In the genomic region with DNA sequence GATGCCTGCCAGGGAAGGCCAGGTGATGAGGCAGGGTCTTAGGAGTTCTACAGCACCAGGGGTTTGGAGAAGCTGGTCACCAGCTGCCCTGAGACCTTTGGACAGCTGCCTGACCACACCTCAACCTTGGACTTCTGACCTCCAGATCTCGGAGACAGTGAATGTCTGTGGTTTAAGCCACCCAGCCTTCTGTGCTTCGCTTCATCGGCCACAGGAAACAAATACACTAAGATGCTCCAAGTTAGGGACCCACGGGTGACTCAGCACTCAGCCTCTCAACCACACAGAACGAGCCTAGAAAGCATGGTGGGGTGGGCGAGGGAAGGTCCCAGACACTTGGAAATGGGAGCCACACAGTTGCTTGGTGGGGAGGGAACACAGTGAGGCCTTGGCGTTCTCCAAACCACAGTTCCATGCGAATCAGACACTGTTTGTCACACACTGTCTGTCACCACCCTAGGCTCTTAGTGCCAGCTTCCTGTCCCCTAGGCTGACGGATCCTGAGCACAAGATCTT, we compare ENCODE assay signal across 10 mouse cellular contexts.
DNase-seq lines count a peak whose midpoint lies in the region; ATAC-seq and TF ChIP-seq lines count a peak whose summit lies in the region.
"Had no signal": no experiment of that assay in that cellular context is flagged by ENCODE, and none has a peak within 500 bp of the region (broad histone marks: within the 10 kb centered on the region; RNA-seq: fewer than 3 reads in every experiment).

No protein-coding gene starts in this region.

- intact Hi-C loops in left cerebral cortex, postnatal 25 days (cut with DNase I), result no loop called here

- H3K9ac ChIP-seq in kidney, embryonic 15.5 days, result no peak overlapping the region
- H3K9ac ChIP-seq: embryonic facial prominence, embryonic 13.5 days had no signal

- peak overlapping the region; percentile 72 for H3K27ac ChIP-seq in kidney, embryonic 15.5 days
- H3K27ac ChIP-seq: embryonic facial prominence, embryonic 13.5 days; layer of hippocampus, adult 2 months had no signal

- no peak for TF ChIP-seq CTCF in lung, adult 2 months (IDR thresholded peaks at IDR 0.05; ENCODE audit: insufficient read depth, low read length)

- peaks cover 11% of the 10 kb centered on the region for H3K4me1 ChIP-seq in lung, adult 2 months (ENCODE audit: control insufficient read depth, insufficient read depth, low read length)
- peaks cover 50% of the 10 kb centered on the region for H3K4me1 ChIP-seq in kidney, embryonic 15.5 days

- no peak overlapping the region for H3K4me3 ChIP-seq in lung, adult 2 months (replicated peaks; ENCODE audit: extremely low read depth, low read depth, low read length)
- no peak overlapping the region for H3K4me3 ChIP-seq in kidney, embryonic 15.5 days (replicated peaks)
- H3K4me3 ChIP-seq: embryonic facial prominence, embryonic 13.5 days; layer of hippocampus, adult 2 months had no signal

- H3K27me3 ChIP-seq in kidney, embryonic 15.5 days, result no peaks in the 10 kb centered on the region
- H3K27me3 ChIP-seq: embryonic facial prominence, embryonic 13.5 days had no signal

- peak; percentile 16 for DNase-seq in lung, postnatal 10 days
- no peak for DNase-seq in lung, adult 2 months
- DNase-seq in natural killer cell, adult 2 months (ENCODE audit: low spot score in 2 of 2), result peak; percentile 64 to 70
- no peak for DNase-seq in spleen, postnatal 4 days (ENCODE audit: low spot score in 2 of 2)
- DNase-seq in left cerebral cortex, postnatal 25 days (ENCODE audit: low spot score in 2 of 2), result no peak

- H3K4me2 ChIP-seq in kidney, embryonic 15.5 days, result no peak overlapping the region
- H3K4me2 ChIP-seq: embryonic facial prominence, embryonic 13.5 days had no signal

- 51% methylated on average over 9 of the region's 9 CpGs for WGBS in lung, adult 2 months
- 69% methylated on average over 9 of the region's 9 CpGs for WGBS in kidney, embryonic 15.5 days

- ATAC-seq in activated CD4-positive, CD25-positive, alpha-beta regulatory T cell, adult 4 months, result peak; percentile 84
- ATAC-seq in kidney, embryonic 15.5 days (replicated peaks; ENCODE audit: low FRiP score), result no peak
- no peak for ATAC-seq in erythroblast, adult 5-6 weeks (replicated peaks; ENCODE audit: low FRiP score, poor library complexity, severe bottlenecking)

- no peaks in the 10 kb centered on the region for H3K36me3 ChIP-seq in kidney, embryonic 15.5 days
- H3K36me3 ChIP-seq: embryonic facial prominence, embryonic 13.5 days had no signal

- TF ChIP-seq POLR2A in lung, adult 2 months (IDR thresholded peaks at IDR 0.05; ENCODE audit: borderline replicate concordance, extremely low read depth, low read depth, low read length), result no peak

- H3K9me3 ChIP-seq in kidney, embryonic 15.5 days (replicated peaks), result no peaks in the 10 kb centered on the region
- H3K9me3 ChIP-seq: embryonic facial prominence, embryonic 13.5 days had no signal

Comparison
In these comparisons a context has a peak if more than half of its experiments do, and no peak if none do; other contexts are left out.
1. DNase-seq: peak in lung, postnatal 10 days (single experiment) and natural killer cell, adult 2 months (2 of 2); none in lung, adult 2 months (single experiment), spleen, postnatal 4 days (0 of 2) and left cerebral cortex, postnatal 25 days (0 of 2).